Mouse (Mus musculus) right cerebral cortex, adult 2 months (tissue): ENCODE measurements around the gene Begain.
A peak's percentile ranks its signal among the peaks of the same experiment; 100 is the strongest.

ENCODE experiments used
- DNase-seq, 2 experiments: peaks; one replicate each; pipeline ENCODE4 v3.0.0; 2021 to 2022; ENCODE audit warnings: low spot score in 2 of 2

Gene Begain

DNA sequence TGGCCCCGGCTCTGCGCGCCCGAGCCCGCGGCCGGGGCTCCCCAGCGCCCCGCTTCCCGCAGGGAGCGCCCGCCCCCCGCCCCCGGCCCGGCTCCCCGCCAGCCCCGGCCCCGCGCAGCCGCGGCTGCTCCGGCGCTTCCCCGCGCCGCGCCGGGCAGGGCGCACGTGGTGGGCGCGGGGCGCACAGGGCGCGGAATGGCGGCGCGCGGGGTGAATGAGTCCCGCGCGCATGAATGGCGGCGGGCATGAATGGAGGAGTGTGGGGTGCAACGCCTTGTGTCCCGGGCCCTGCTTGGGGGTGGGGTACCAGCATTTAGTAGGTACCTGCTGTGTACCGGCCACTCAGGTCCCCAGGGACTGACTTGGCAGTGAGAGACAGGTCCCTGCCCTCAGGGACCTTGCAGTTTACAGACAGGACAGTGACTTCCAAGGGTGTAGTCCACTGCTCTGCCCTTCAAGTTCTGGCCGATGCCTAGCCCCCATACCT, at the start of gene Begain:
Gene Begain (minus strand): TSS at position 51 of the 487 bp plus-strand sequence.
- DNase-seq: no peak

DNA sequence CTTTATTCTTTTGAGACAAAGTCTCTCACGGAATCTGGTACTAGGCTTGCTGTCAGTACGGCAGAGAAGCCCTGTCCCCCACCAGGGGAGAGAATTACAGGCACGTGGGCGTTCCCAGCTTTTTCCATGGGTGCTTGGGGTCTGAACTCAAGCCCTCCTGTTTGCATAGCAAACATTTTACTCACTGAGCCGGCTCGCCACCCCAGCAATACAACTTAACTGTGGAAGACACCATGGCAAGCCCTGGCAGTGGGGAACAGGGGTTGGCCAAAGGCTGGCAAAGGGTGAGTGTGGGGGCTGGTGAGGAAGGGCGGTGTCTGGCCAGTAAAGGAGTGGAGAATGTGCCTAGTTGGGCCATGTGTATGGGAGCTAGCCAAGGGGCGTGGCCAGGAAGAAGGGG, 47.7 kb upstream of the Begain start:
- no peak for DNase-seq

DNA sequence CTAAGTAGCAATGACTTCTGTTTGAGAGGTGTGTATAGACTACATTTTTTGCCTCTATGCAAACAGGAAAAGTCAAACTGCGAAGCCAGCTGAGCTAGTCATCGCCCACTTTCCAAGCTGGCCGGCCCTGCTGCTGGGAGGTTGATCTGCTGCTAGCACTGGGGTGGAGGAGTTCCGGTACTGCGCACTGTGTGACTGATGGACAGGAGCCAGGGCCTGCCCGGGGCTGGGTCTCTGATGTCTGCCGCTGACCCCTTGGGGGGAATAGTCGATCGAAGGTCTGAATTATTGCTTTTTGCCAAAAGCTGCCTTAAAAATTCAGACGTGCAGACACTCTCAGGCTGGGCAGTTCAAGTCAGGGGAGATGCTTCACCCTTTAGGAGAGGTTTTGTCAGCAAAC, 47.1 kb upstream of the Begain start:
- no peak for DNase-seq

- DNase-seq: no peak
Observed at GRCm38 (mm10) chr12:109112996-109113592, 45.1 kb upstream of the Begain start.

DNA sequence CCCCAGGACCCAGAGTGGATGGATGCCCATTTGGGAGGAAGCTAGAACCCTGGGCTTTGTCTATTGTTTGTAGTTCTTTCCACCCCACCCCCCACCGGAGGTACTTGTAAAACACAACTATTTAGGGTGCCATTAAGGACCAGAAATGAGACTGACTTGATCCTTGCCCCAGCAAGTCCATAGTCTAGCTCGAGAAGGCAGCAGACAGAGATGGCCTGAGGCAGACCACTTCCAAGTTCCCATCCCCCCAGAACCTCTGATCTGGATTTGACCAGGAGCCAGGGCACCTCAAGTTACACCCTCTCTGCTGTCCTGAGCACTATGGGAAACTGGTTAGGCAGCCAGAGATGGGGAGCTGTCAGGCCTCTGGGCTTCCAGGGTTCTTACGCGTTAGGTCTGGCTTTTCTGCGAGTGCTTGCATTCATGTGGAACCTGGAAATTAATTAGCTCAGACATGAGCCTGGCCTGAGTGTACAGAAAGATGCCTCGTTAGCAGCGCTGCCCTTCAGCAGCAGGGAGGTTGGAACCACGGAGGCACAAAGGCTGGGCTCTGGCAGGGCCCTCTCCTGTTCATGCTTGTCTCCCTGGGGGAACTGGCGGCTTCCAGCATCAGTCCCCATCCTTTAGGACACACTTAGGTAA, 44.5 kb upstream of the Begain start:
- no peak for DNase-seq

- no peak for DNase-seq
Observed at GRCm38 (mm10) chr12:109108911-109109310, 40.9 kb upstream of the Begain start.

DNA sequence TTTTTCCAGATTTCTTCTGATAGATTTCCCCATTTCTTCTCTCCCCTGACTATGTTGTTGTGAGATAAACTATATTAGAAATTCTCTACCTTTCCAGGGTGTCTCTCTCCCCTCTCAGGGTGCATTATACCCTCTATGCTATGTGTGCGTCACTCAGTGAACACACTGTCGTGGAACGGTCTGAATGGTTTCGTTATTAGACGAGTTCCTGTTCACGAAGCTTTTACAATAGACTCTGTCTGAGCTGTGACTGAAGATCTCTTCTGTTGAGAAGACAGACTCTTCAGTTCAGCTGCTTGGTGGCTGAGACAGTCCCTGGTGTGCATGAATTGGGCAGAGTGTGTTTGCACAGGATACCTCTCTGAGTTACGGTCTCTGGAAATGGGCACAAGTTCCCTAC, 32.4 kb upstream of the Begain start:
- no peak for DNase-seq

GRCm38 (mm10) chr12:109090456-109091130, 22.6 kb upstream of the Begain start:
- DNase-seq: no peak

DNA sequence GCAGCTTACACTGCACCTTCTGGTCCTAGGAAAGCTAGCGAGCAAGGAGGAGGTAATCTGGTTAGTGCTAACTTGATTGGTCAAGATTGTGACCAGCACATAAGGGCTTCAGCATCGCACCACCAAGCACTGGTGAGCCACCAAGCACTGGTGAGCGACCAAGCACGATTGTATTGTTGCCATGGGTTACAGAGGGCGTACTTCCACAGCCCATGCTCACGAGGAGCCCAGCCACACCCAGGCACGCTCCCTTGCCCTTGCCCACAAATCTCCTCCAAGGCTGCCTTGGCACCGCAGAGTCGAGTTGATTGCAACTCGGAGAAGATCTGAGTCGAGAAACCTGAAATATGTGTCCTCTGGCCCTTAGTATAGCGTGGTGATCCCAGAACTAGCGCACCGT, 22.0 kb upstream of the Begain start:
- DNase-seq: no peak

GRCm38 (mm10) chr12:109086111-109086510, 18.1 kb upstream of the Begain start:
- no peak for DNase-seq

DNA sequence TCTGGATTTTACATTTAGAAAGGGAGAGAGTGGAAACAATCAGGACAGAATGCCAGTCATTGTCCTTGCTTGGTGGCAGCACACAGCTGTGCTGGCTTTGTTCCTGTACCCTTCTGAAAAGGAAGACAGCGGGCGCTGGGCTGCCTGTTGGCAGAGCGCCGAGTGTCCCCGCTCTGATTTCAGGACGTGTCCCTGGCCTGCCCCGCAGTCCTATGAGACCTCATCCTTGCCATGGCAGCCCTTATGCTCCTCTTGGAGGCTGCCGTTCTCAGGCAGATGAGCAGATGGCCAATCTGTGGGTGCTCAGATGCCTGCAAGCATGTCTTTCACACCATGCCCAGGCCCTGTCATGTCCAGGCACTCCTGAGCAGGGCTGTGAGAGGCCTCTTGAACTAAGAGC, 17.7 kb upstream of the Begain start:
- peak in 1 of 2 experiments; percentile 18 for DNase-seq

- DNase-seq: no peak
Observed at GRCm38 (mm10) chr12:109085046-109085445, 17.0 kb upstream of the Begain start.

GRCm38 (mm10) chr12:109083476-109083875, 15.5 kb upstream of the Begain start:
- DNase-seq: no peak

DNA sequence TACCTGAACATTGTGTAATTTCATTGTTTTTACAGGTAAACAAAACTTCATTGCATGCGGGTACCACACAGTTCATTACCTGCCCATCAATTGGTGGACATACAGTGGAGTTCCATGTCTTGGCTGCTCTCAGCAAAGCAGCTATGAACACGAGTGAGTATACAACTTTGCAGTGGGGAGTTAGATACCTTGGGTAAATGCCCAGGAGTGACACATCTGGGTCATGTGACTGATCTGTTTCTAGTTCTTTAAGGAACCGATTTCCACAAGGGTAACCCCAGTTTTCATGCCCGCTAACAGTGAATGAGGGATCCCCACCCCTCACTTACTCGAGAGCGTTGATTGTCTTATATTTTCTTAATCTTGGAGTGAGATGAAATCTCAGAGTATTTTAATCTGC, 9.0 kb upstream of the Begain start:
- no peak for DNase-seq

- DNase-seq: no peak
Observed at GRCm38 (mm10) chr12:109074777-109075285, 6.8 kb upstream of the Begain start.

GRCm38 (mm10) chr12:109074106-109074505, 6.1 kb upstream of the Begain start:
- DNase-seq: no peak

GRCm38 (mm10) chr12:109071248-109071647, 3.2 kb upstream of the Begain start:
- no peak for DNase-seq

DNA sequence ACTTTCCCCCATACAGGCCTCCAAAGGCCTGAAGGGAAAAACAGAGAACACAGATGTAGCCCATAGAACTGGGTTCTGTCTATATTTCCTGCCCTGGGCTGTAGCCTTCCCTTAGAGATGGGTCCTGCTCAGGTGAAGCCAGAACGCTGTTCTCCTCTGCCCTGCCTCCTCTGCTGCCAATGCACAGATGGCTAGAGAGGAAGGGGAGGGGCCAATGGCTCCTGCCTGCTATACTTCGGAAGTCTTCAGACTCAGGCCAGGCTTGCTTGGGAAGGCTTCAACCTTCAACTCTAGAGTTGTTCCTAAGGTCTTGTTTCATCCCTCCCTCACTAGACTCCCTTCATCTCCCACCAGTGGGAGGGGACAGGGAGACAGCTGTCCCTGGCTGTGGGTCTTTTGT, 1.7 kb upstream of the Begain start:
- no peak for DNase-seq

- no peak for DNase-seq
Observed at GRCm38 (mm10) chr12:109068738-109069137, 721 bp upstream of the Begain start.

DNA sequence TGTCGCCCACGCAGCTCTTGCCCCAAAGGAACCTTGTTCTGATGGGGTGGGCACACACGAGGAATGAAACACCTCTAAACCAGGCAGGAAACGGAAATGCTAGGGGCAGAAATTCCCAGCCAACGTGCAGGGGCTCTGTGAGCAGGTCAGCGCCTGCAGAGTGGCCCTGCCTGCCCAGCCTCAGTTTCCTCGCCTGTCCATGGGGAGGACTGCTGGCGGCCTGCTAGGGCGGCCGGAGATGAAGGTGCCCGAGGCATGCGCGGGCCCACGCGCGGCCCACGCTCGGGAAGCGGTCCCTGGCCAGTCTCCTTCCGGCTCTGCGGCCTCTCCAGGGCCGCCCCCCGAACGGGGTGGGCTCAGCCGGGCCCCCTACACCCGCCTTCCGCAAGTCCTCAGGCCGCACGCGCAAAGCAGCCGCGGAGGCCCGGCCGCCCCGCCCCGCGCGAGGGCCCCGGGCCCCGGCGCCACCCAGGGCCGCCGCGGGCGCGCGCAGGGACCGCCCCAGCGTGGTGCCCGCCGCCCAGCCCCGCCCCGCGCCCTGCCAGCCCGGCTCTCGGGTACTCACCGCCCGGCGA, 369 bp downstream of the Begain start:
- peak; percentile 31 to 42 for DNase-seq

DNA sequence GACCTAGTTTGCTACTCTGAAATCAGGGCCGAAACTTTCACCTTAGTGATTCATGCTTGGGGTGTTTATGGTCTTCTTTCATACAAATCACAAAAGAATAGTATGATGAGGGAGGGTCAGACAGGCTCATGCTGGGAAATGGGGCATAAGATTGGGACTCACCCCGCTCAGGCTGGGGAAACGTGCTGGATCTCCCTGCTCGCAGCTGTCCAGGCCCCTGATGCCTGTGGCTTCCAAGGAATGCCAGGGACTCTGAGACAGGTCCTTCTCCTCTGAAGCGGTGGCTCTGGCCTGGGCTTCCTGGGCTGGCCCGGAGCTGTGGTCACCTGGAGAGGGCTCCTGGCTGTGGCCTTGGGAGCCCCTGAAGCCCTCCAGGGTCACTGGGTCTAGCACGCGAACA, 9.4 kb downstream of the Begain start:
- DNase-seq: no peak

DNA sequence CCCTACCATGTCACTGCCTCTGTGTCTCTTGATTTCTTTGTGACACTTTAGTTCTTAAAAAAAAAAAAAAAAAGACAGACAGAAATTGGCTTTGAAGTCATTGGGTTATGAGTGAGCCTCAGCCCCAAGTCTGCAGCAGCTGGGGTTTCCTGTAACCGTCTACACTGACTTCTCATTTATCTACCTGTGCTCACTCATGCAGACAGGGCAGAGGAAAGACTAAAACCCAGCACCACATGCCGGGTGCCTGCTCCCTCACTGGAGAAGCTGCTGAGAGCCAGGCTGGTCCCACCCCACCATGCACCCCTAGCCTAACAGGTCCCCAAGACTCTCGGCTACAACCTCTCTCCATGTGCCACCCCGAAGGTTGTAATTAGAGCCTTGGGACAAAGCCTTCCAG, 10.3 kb downstream of the Begain start:
- DNase-seq: no peak
